Mouse (Mus musculus) hindbrain, embryonic 14.5 days (tissue): ENCODE measurements around the gene Foxn3. TPM values are rescaled to one million over a fixed set of nuclear protein-coding genes. Genes with fewer than 3 reads are reported as not detected.

Experiments
- ATAC-seq: fragments of 200-750 bp; cut with Nextera tagmentation; 2 replicates; pipeline ENCODE4 v1.8.0; 2017; ENCODE audit warnings: moderate number of reproducible peaks, mild to moderate bottlenecking, moderate TSS enrichment, moderate library complexity; ENCODE audit not compliant: low FRiP score
- DNase-seq: peaks from one replicate; pipeline ENCODE4 v3.0.0-alpha.2; 2015; ENCODE audit warnings: low spot score
- H3K27ac ChIP-seq: fragments of 300-500 bp; sonication (generic); 2 replicates; pipeline ENCODE4 v1.5.1; 2014; ENCODE audit warnings: mild to moderate bottlenecking, moderate library complexity
- H3K27me3 ChIP-seq: fragments of 300-500 bp; sonication (generic); 2 replicates; pipeline ENCODE4 v1.6.1; 2014; ENCODE audit warnings: mild to moderate bottlenecking, low read length, mixed read lengths; ENCODE audit not compliant: control insufficient read depth, insufficient read depth
- H3K36me3 ChIP-seq: fragments of 300-500 bp; sonication (generic); replicated peaks from 2 replicates; pipeline ENCODE4 v1.6.1; 2014; ENCODE audit not compliant: control insufficient read depth, insufficient read depth
- H3K4me1 ChIP-seq: fragments of 300-500 bp; sonication (generic); replicated peaks from 2 replicates; pipeline ENCODE4 v1.6.1; 2014; ENCODE audit warnings: antibody characterized with exemption, low read length, mixed read lengths; ENCODE audit not compliant: control insufficient read depth, insufficient read depth
- H3K4me2 ChIP-seq: fragments of 300-500 bp; sonication (generic); replicated peaks from 2 replicates; pipeline ENCODE4 v1.6.1; 2014; ENCODE audit warnings: mild to moderate bottlenecking, moderate library complexity
- H3K4me3 ChIP-seq: fragments of 300-500 bp; sonication (generic); replicated peaks from 2 replicates; pipeline ENCODE4 v1.5.1; 2014; ENCODE audit warnings: mild to moderate bottlenecking, low read length
- H3K9ac ChIP-seq: fragments of 300-500 bp; sonication (generic); 2 replicates; pipeline ENCODE4 v1.6.1; 2014
- H3K9me3 ChIP-seq: fragments of 300-500 bp; sonication (generic); 2 replicates; pipeline ENCODE4 v1.6.1; 2016; ENCODE audit warnings: low read length; ENCODE audit not compliant: control insufficient read depth
- WGBS: fragments of 180-500 bp; shearing (Covaris S2); extraction: QIAGEN DNeasy Blood & Tissue Kit; methylation state at CpG from one replicate; pipeline ENCODE4 v1.1.7; 2014; 5-methylcytosine and 5-hydroxymethylcytosine counted together
- polyA plus RNA-seq: library from polyadenylated mRNA; unstranded; fragments of >200 nt; fragmentation: Nextera tagmentation; extraction: Ambion mirVana; gene quantifications from 2 replicates; pipeline ENCODE4 v1.2.1, GENCODE M21; 2014

Gene Foxn3
- polyA plus RNA-seq, 1 experiment from 2014 or later, result 84.9 TPM

DNA sequence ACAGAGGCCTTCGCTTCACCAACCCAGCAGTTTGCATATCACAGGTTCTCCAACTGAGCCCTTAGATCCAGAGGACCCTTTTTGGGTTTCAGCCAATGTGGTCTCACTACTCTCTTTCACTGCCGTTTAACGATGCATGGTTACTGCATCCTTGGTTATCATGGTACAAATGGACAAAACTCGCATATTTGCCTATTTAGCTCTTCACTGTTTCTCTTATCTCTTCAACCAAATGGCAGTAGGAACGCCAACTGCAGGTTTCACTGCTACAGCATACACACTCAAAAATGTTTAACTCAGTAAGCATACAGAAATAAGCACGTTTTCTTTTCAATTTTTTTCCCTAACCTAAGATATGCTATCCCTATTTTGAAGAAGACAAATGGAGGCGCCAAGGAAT is 31.0 kb downstream of the Foxn3 start:
- H3K4me2 ChIP-seq, result no peak overlapping the region
- WGBS, result 85% methylated on average over 7 of the region's 7 CpGs

DNA sequence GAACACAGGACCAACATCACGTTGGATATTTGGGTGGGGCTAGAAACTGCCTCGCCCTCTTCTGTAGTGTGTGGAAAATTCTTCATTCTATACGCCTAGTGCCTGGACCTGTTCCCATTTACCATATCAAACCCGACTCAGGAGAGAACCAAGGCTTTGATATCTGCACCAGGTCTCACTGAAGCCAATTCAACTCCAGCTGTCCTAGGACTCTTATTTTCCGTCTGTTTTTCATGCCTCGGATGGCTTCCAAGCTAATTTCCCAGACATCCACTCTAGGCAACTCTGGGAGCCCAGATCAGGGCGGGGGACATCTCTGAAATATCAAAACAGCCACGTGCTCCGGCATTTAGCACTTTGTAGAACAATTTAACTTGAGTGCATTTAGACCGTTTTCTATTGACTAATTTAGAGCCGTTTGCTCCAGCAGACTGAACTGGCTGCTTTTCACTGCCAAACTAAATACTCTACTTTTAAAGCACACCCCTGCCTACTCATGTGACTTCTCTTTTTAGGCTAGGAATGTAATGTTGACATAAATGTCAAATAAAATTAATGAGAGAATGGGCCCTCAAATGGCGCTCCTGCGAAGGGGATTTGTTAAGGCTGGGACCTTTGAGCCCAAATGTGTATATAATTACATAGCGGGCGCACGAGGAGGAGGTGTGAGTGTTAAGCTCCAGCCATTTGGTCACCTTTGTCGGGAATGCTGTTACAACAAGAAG is 33.5 kb downstream of the Foxn3 start:
- Histone ChIP-seq H3K4me2 (no peak overlapping the region), H3K4me1 (peaks cover 7% of the 10 kb centered on the region; the same call in 1 of the 2 replicates), H3K36me3 (no peaks in the 10 kb centered on the region), H3K9me3 (no peaks in the 10 kb centered on the region), H3K9ac (no peak overlapping the region), H3K27ac (no peak overlapping the region), H3K4me3 (no peak overlapping the region), H3K27me3 (no peaks in the 10 kb centered on the region)
- no peak for ATAC-seq
- WGBS, result 66% methylated on average over 17 of the region's 17 CpGs
- no peak for DNase-seq

More for the DNA sequence above, 31.0 kb downstream of the Foxn3 start:
- DNase-seq (no peak), ATAC-seq (no peak)
- H3K36me3 ChIP-seq, result no peaks in the 10 kb centered on the region
- peaks cover 9% of the 10 kb centered on the region; the same call in 1 of the 2 replicates for H3K9me3 ChIP-seq
- peaks cover 7% of the 10 kb centered on the region; the same call in 1 of the 2 replicates for H3K4me1 ChIP-seq
- H3K9ac ChIP-seq, result no peak overlapping the region
- H3K27ac ChIP-seq, result no peak overlapping the region
- no peaks in the 10 kb centered on the region for H3K27me3 ChIP-seq
- H3K4me3 ChIP-seq, result no peak overlapping the region

DNA sequence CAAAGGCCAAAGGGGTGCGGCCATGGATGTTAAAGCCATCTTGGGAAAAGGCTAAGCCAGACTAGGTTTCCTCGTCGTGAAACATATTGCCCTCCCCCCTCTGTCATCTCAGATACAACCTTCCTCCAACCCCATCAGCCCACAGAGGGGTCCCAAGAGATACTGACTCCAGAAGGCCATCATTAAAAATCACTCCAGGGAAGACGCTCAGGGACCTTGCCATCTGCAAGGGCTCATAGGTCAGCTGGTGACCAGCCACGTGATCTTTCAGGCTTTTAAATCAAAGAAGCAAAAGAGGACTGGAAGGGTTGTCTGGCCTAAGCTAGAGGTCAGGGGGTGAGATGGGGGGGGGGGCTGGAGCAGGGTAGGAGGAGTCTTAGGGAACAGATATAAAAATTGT is 34.4 kb downstream of the Foxn3 start:
- WGBS, result 46% methylated on average over 5 of the region's 5 CpGs
- H3K27ac ChIP-seq, result no peak overlapping the region
- no peak overlapping the region for H3K9ac ChIP-seq

DNA sequence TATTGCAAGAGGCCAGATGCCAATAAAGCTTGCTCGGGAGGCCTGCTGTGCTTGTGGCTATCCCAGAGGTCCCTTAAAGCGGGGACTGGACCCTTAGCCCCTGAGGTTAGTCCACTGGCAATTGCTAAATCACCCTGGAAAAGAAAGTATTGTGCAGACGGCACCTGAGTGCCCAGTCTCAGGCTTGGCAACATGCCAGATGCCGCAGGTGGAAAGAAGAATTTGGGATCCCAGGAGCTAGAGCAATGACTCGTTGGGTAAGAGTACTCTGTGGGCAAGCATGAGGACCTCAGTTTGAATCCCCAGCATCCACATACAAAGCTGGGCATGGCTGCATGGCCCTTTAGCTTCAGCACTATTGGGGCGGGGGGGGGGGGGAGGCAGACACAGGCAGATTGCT is 35.9 kb downstream of the Foxn3 start:
- Histone ChIP-seq H3K9ac (no peak overlapping the region), H3K4me1 (peaks cover 7% of the 10 kb centered on the region; the same call in 1 of the 2 replicates), H3K27ac (no peak overlapping the region), H3K4me2 (no peak overlapping the region), H3K4me3 (no peak overlapping the region), H3K27me3 (no peaks in the 10 kb centered on the region), H3K36me3 (no peaks in the 10 kb centered on the region), H3K9me3 (no peaks in the 10 kb centered on the region)
- DNase-seq, result no peak
- ATAC-seq, result no peak
- WGBS, result 79% methylated on average over 6 of the region's 6 CpGs

More for the DNA sequence above, 34.4 kb downstream of the Foxn3 start:
- peaks cover 7% of the 10 kb centered on the region; the same call in 1 of the 2 replicates for H3K4me1 ChIP-seq
- no peaks in the 10 kb centered on the region for H3K27me3 ChIP-seq
- no peak overlapping the region for H3K4me2 ChIP-seq
- DNase-seq, result no peak
- H3K9me3 ChIP-seq, result no peaks in the 10 kb centered on the region
- H3K36me3 ChIP-seq, result no peaks in the 10 kb centered on the region
- no peak overlapping the region for H3K4me3 ChIP-seq
- no peak for ATAC-seq

DNA sequence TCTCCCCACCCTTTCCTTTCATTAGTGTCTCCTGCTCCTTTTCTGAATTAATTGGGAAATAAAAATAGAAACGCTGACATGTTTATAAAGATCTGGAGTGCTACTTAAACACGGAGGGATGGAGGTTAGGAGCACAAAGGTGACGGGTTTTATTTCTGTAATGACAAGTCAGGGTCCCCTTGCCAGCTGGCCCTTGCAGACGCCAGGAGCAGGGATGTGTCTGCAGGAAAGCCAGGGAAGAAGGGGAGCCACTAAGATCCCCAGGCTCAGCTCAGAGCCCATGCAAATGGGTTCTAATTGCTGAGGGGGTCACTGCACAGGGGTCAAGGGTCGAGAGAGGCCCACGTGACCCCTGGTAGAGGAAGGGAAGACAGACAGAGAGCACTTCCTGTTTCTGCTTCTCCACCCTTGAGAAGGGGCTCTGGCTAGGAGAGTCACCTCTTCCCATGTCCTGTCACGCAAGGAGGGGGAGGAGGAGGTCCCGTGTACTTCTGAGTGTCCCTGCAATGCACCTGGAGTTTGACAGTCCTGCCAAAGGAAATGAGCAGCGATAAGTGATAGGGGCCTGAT is 36.7 kb downstream of the Foxn3 start:
- Histone ChIP-seq H3K4me2 (no peak overlapping the region), H3K9me3 (no peaks in the 10 kb centered on the region), H3K36me3 (no peaks in the 10 kb centered on the region), H3K27ac (no peak overlapping the region), H3K4me1 (peaks cover 7% of the 10 kb centered on the region; the same call in 1 of the 2 replicates), H3K4me3 (no peak overlapping the region), H3K9ac (no peak overlapping the region), H3K27me3 (no peaks in the 10 kb centered on the region)
- WGBS, result 65% methylated on average over 9 of the region's 9 CpGs
- ATAC-seq, result no peak
- no peak for DNase-seq

DNA sequence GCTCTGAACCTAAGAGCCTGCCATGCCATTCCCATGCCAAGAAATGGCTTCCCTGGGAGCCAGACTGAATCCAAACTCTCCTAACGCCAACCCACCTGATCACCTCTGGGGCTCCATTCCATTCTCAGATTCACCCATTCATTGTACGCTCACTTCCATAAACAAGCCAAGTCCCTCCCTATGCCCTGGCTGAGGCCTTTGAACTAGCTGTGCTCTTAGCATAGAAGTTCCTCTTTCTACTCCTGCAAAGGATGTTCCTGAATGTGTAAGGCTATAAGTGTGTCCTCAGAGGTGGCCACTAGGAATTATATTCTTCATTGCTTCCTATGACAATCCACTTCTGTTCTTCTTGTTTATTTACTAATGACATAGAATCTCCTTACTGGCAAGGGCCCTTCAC is 40.5 kb downstream of the Foxn3 start:
- DNase-seq, result no peak
- H3K9me3 ChIP-seq, result no peaks in the 10 kb centered on the region
- WGBS, result 90% methylated on average over 2 of the region's 2 CpGs
- H3K4me2 ChIP-seq, result no peak overlapping the region
- no peak overlapping the region for H3K9ac ChIP-seq
- no peaks in the 10 kb centered on the region for H3K36me3 ChIP-seq
- peaks cover 16% of the 10 kb centered on the region for H3K4me1 ChIP-seq
- H3K27me3 ChIP-seq, result no peaks in the 10 kb centered on the region
- no peak overlapping the region for H3K27ac ChIP-seq
- no peak overlapping the region for H3K4me3 ChIP-seq
- ATAC-seq, result no peak

DNA sequence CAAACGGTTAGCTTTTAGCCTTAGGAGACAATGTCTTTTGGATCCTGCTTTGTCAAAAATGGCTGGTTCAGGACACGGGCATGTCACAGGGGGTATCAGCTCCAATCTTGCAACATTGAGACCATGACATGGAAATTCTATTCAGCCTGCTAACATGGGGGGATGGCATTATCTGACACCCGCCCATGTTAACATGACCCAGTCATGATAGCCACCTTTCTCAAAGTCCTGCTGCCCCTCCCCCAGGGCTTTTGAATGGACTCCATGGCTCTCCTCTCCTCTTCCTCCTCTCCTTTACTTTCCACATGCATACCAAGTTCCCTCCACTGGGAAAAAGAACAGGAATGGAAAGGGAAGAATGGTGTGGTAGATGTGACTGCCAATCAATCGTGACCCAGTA is 43.5 kb downstream of the Foxn3 start:
- no peak overlapping the region for H3K4me3 ChIP-seq
- no peak for DNase-seq
- H3K4me2 ChIP-seq, result no peak overlapping the region
- H3K27me3 ChIP-seq, result no peaks in the 10 kb centered on the region
- no peak overlapping the region for H3K9ac ChIP-seq
- WGBS, result 78% methylated on average over 4 of the region's 4 CpGs
- ATAC-seq, result no peak
- no peaks in the 10 kb centered on the region for H3K9me3 ChIP-seq
- H3K4me1 ChIP-seq, result peaks cover 16% of the 10 kb centered on the region
- H3K36me3 ChIP-seq, result no peaks in the 10 kb centered on the region
- H3K27ac ChIP-seq, result peak overlapping the region; percentile 67; the same call in 1 of the 2 replicates

DNA sequence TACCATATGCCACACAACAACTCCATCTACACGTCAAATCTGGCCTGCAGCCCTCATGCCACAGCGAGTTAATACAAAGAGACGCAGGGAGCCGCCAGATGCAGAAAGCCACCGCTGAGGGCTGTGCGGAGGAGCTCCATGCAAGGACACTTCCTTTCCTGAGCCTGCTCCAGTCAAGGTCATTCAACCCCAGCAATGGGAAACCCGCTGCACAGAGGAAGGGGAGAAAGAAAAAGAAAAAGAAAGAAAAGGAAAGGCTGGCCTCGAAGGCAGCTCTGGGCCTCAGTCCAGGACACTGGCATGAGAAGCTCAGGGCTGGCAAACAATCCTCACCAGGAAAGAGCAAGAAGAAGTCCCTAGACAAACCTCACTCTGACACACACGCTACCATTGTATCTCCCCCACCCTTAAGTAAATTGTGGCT is 44.2 kb downstream of the Foxn3 start:
- no peaks in the 10 kb centered on the region for H3K9me3 ChIP-seq
- WGBS, result 28% methylated on average over 9 of the region's 9 CpGs
- H3K4me2 ChIP-seq, result 0 out of 2 replicates have a peak overlapping the region, but pooled peaks have one; percentile 5
- DNase-seq (peak; percentile 72), ATAC-seq (peak; percentile 86)
- no peaks in the 10 kb centered on the region for H3K27me3 ChIP-seq
- H3K9ac ChIP-seq, result 0 out of 2 replicates have a peak overlapping the region, but pooled peaks have one; percentile 5
- H3K4me1 ChIP-seq, result peaks cover 16% of the 10 kb centered on the region
- H3K27ac ChIP-seq, result peak overlapping the region; percentile 67
- H3K36me3 ChIP-seq, result no peaks in the 10 kb centered on the region
- no peak overlapping the region for H3K4me3 ChIP-seq

DNA sequence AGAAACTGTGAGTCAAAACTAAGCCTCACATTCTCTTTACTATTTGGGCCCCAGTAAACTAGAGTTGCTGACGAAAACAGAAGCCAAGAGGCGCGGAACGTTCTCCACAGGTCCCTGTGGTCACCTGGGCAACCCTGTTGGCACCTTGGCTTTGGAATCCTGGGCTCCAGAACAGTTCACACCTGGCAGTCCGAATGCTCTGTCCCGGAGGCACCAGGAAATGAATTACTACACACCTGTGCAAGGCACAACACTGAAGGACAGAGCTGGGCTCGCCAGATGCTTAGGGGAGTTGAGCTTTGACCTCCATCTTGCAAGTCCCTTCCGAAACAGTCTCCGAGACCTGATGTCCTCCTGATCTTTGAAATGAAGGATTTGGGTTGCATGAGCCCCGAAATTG is 44.7 kb downstream of the Foxn3 start:
- 83% methylated on average over 10 of the region's 10 CpGs for WGBS
- ATAC-seq, result no peak
- peaks cover 16% of the 10 kb centered on the region for H3K4me1 ChIP-seq
- H3K27me3 ChIP-seq, result no peaks in the 10 kb centered on the region
- DNase-seq, result no peak
- H3K27ac ChIP-seq, result peak overlapping the region; percentile 67; the same call in 1 of the 2 replicates
- 0 out of 2 replicates have a peak overlapping the region, but pooled peaks have one; percentile 5 for H3K4me2 ChIP-seq
- 0 out of 2 replicates have a peak overlapping the region, but pooled peaks have one; percentile 5 for H3K9ac ChIP-seq
- H3K4me3 ChIP-seq, result no peak overlapping the region
- H3K9me3 ChIP-seq, result no peaks in the 10 kb centered on the region
- H3K36me3 ChIP-seq, result no peaks in the 10 kb centered on the region
